Mouse (Mus musculus): ENCODE measurements around the gene Suds3. TPM values are rescaled to one million over a fixed set of nuclear protein-coding genes. Genes with fewer than 3 reads are reported as not detected.

Suds3 gene
- 53.5 and 58.9 TPM in 2 replicates for polyA plus RNA-seq (2015; fragmentation: Nextera tagmentation; extraction: Ambion mirVana)

DNA sequence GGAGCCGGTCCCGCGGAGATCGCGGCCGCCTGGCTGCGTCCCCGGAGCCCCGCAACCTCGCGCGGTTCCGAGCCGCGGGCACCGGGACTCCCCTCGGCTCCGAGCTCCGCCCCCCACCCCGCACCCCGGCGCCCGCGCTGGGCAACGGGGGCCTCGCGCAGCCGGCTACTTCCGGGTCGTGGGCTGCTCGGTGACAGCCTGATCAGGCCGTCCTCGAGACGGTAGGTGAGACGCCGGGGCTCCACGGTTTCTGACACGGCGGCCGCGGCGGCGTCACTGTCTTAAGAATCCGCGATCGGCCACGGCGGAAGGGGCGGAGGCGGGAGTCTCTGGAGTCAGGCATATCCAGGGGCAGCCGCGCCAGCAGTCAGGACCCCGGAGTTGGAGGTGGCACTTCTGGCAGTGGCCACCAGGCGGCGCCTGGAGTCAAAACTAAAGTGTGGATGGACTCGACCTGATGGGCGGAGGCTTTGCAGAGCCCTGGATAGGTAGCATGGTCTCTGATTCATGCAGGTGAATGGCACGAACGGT lies at the start of gene Suds3:
Gene Suds3 (minus strand): TSS at position 278 of the 531 bp plus-strand sequence.
- Histone ChIP-seq H3K4me2 (peak within 1 kb of the TSS; percentile 93), H3K9ac (peak within 1 kb of the TSS; percentile 85), H3K27ac (peak within 1 kb of the TSS; percentile 77), H3K36me3 (peaks cover 25% of the 10 kb centered on the region), H3K4me3 (peak within 1 kb of the TSS; percentile 87), H3K4me1 (replicated peaks) (peaks cover 11% of the 10 kb centered on the region), H3K9me3 (replicated peaks) (no peaks in the 10 kb centered on the region), H3K27me3 (no peaks in the 10 kb centered on the region)
- 1% methylated on average over 59 of the region's 59 CpGs for WGBS
- peak; percentile 63 for ATAC-seq (replicated peaks; ENCODE audit: insufficient number of reproducible peaks, insufficient read depth, low FRiP score, low read depth)

DNA sequence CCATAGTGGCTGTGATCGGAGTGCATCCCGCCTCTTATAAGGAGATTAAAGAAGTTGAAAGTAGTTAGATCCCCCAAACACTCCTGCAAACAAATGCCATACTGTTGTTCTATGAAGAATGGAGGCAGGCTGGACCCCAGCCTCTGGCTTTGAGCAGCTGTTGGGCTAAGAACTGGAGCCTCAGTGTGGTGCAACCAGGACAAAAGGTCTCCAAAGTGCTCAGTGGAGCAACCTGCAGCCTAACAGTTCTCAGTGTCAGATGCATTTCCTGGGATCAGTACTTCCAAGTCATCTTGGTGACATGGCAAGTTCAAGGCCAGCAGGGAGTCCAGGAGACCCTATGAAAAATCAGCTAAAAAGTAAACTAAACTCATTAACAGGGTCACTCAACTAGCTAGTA lies 49.0 kb upstream of the Suds3 start:
- WGBS, result 90% methylated on average over 2 of the region's 2 CpGs

DNA sequence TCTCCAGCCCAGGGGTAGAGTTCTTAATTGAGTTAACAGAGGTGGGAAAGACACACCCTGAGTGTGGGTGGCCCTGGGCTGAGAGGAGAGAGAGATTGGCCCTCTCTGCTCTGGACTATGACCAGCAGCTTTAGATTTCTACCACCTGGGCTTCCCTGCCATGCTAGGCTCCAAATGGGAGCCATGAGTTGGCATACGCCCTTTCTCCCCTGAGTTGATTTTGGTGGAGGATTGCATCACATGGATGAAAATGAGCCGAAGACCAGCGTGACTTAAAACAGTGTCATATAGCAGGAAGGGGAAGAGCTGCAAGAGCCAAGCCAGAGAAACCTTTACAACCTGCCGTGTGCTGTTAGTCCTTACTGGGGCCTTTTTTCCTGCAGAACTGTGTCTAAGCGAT lies 48.6 kb upstream of the Suds3 start:
- peaks cover 7% of the 10 kb centered on the region for H3K4me1 ChIP-seq (replicated peaks)
- H3K27ac ChIP-seq, result no peak overlapping the region
- WGBS, result 78% methylated on average over 5 of the region's 5 CpGs
- no peaks in the 10 kb centered on the region for H3K9me3 ChIP-seq (replicated peaks)
- ATAC-seq (replicated peaks; ENCODE audit: insufficient number of reproducible peaks, insufficient read depth, low FRiP score, low read depth), result no peak
- no peaks in the 10 kb centered on the region; the same call in 1 of the 2 replicates for H3K27me3 ChIP-seq
- no peak overlapping the region for H3K9ac ChIP-seq
- H3K4me3 ChIP-seq, result no peak overlapping the region
- no peaks in the 10 kb centered on the region for H3K36me3 ChIP-seq
- H3K4me2 ChIP-seq, result no peak overlapping the region

More for the DNA sequence above, 49.0 kb upstream of the Suds3 start:
- Histone ChIP-seq H3K9ac (no peak overlapping the region), H3K27me3 (no peaks in the 10 kb centered on the region; the same call in 1 of the 2 replicates), H3K4me2 (no peak overlapping the region), H3K9me3 (replicated peaks) (no peaks in the 10 kb centered on the region), H3K27ac (no peak overlapping the region), H3K4me3 (no peak overlapping the region), H3K4me1 (replicated peaks) (peaks cover 3% of the 10 kb centered on the region), H3K36me3 (no peaks in the 10 kb centered on the region)
- ATAC-seq (replicated peaks; ENCODE audit: insufficient number of reproducible peaks, insufficient read depth, low FRiP score, low read depth), result no peak

GRCm38 (mm10) chr5:117163790-117164189 lies 47.9 kb upstream of the Suds3 start:
- Histone ChIP-seq H3K4me2 (no peak overlapping the region), H3K9me3 (replicated peaks) (no peaks in the 10 kb centered on the region), H3K36me3 (no peaks in the 10 kb centered on the region), H3K4me1 (replicated peaks) (peaks cover 11% of the 10 kb centered on the region), H3K27ac (no peak overlapping the region), H3K9ac (no peak overlapping the region), H3K4me3 (no peak overlapping the region), H3K27me3 (no peaks in the 10 kb centered on the region; the same call in 1 of the 2 replicates)
- WGBS, result 87% methylated on average over 13 of the region's 13 CpGs
- no peak for ATAC-seq (replicated peaks; ENCODE audit: insufficient number of reproducible peaks, insufficient read depth, low FRiP score, low read depth)

DNA sequence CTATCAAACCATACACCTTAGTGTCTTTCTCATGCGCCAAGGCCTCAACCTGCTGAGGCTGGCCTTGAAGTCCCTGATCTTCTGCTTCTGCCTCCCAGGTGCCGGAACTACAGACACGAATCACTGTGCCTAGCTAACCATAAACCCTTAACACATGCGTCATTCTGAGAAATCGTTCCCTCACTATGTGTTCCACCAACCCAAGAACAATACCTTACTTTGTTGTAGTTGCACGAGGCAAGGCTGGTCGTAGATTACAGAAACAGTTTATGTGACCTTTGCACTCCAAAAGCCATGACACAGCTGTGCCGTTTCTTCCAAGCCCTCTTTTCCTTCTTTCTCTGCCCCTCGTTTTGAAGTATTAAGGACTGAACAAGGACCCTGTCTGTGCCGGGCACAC lies 44.6 kb upstream of the Suds3 start:
- Histone ChIP-seq H3K9ac (no peak overlapping the region), H3K36me3 (no peaks in the 10 kb centered on the region), H3K27me3 (no peaks in the 10 kb centered on the region), H3K9me3 (replicated peaks) (no peaks in the 10 kb centered on the region), H3K4me1 (replicated peaks) (peaks cover 11% of the 10 kb centered on the region), H3K27ac (no peak overlapping the region), H3K4me2 (no peak overlapping the region), H3K4me3 (no peak overlapping the region)
- no peak for ATAC-seq (replicated peaks; ENCODE audit: insufficient number of reproducible peaks, insufficient read depth, low FRiP score, low read depth)
- 62% methylated on average over 10 of the region's 10 CpGs for WGBS

- ATAC-seq (replicated peaks; ENCODE audit: insufficient number of reproducible peaks, insufficient read depth, low FRiP score, low read depth), result no peak
- H3K4me1 ChIP-seq (replicated peaks), result peaks cover 11% of the 10 kb centered on the region
- 0 out of 2 replicates have a peak overlapping the region, but pooled peaks have one; percentile 21 for H3K27ac ChIP-seq
- H3K36me3 ChIP-seq, result no peaks in the 10 kb centered on the region
- H3K4me3 ChIP-seq, result no peak overlapping the region
- WGBS, result 43% methylated on average over 6 of the region's 6 CpGs
- H3K9ac ChIP-seq, result no peak overlapping the region
- H3K27me3 ChIP-seq, result no peaks in the 10 kb centered on the region
- no peaks in the 10 kb centered on the region for H3K9me3 ChIP-seq (replicated peaks)
- no peak overlapping the region for H3K4me2 ChIP-seq
Observed at GRCm38 (mm10) chr5:117159805-117160291, 43.9 kb upstream of the Suds3 start.

GRCm38 (mm10) chr5:117159326-117159725 lies 43.4 kb upstream of the Suds3 start:
- Histone ChIP-seq H3K27me3 (no peaks in the 10 kb centered on the region), H3K27ac (0 out of 2 replicates have a peak overlapping the region, but pooled peaks have one; percentile 21), H3K9me3 (replicated peaks) (no peaks in the 10 kb centered on the region), H3K9ac (no peak overlapping the region), H3K4me1 (replicated peaks) (peaks cover 11% of the 10 kb centered on the region), H3K36me3 (no peaks in the 10 kb centered on the region), H3K4me2 (no peak overlapping the region), H3K4me3 (no peak overlapping the region)
- 52% methylated on average over 8 of the region's 8 CpGs for WGBS
- no peak for ATAC-seq (replicated peaks; ENCODE audit: insufficient number of reproducible peaks, insufficient read depth, low FRiP score, low read depth)

- H3K4me1 ChIP-seq (replicated peaks), result peaks cover 14% of the 10 kb centered on the region
- no peak overlapping the region for H3K9ac ChIP-seq
- H3K4me3 ChIP-seq, result no peak overlapping the region
- 0 out of 2 replicates have a peak, but pooled peaks have one; percentile 18 for ATAC-seq (replicated peaks; ENCODE audit: insufficient number of reproducible peaks, insufficient read depth, low FRiP score, low read depth)
- no peaks in the 10 kb centered on the region for H3K27me3 ChIP-seq
- H3K9me3 ChIP-seq (replicated peaks), result no peaks in the 10 kb centered on the region
- no peak overlapping the region for H3K4me2 ChIP-seq
- 71% methylated on average over 7 of the region's 7 CpGs for WGBS
- H3K36me3 ChIP-seq, result no peaks in the 10 kb centered on the region
- H3K27ac ChIP-seq, result no peak overlapping the region
Observed at GRCm38 (mm10) chr5:117158335-117159018, 42.6 kb upstream of the Suds3 start.

- H3K4me3 ChIP-seq, result no peak overlapping the region
- peak overlapping the region; percentile 11; the same call in 1 of the 2 replicates for H3K4me2 ChIP-seq
- H3K27ac ChIP-seq, result peak overlapping the region; percentile 43
- H3K27me3 ChIP-seq, result no peaks in the 10 kb centered on the region
- 0 out of 2 replicates have a peak, but pooled peaks cover 3% of the 10 kb centered on the region for H3K4me1 ChIP-seq (replicated peaks)
- no peaks in the 10 kb centered on the region for H3K36me3 ChIP-seq
- no peak overlapping the region for H3K9ac ChIP-seq
- WGBS, result 63% methylated on average over 15 of the region's 15 CpGs
- ATAC-seq (replicated peaks; ENCODE audit: insufficient number of reproducible peaks, insufficient read depth, low FRiP score, low read depth), result 0 out of 2 replicates have a peak, but pooled peaks have one; percentile 58
- no peaks in the 10 kb centered on the region for H3K9me3 ChIP-seq (replicated peaks)
Observed at GRCm38 (mm10) chr5:117153527-117154091, 37.7 kb upstream of the Suds3 start.

DNA sequence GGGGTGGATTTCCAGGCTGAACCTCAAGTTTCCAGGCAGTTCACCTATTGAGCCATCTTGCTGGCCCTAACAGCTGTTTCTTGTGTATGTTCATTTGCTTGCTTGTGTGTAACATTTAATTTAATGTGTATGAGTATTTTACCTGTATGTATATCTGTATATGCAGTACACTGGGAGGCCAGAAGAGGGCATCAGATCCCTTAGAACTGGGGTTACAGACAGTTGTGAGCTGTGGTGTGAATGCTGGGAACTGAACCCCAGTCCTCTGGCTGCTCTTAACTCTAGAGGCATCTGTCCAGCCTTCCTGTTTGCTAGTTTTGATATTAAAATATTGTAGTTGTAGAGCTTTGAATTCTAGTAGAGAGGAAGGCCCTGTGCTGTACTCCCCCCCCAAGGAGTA lies 37.0 kb upstream of the Suds3 start:
- no peaks in the 10 kb centered on the region for H3K36me3 ChIP-seq
- no peak overlapping the region for H3K4me3 ChIP-seq
- H3K4me1 ChIP-seq (replicated peaks), result 0 out of 2 replicates have a peak, but pooled peaks cover 3% of the 10 kb centered on the region
- H3K27me3 ChIP-seq, result no peaks in the 10 kb centered on the region
- H3K4me2 ChIP-seq, result no peak overlapping the region
- no peak overlapping the region for H3K27ac ChIP-seq
- H3K9me3 ChIP-seq (replicated peaks), result no peaks in the 10 kb centered on the region
- H3K9ac ChIP-seq, result no peak overlapping the region
- no peak for ATAC-seq (replicated peaks; ENCODE audit: insufficient number of reproducible peaks, insufficient read depth, low FRiP score, low read depth)

DNA sequence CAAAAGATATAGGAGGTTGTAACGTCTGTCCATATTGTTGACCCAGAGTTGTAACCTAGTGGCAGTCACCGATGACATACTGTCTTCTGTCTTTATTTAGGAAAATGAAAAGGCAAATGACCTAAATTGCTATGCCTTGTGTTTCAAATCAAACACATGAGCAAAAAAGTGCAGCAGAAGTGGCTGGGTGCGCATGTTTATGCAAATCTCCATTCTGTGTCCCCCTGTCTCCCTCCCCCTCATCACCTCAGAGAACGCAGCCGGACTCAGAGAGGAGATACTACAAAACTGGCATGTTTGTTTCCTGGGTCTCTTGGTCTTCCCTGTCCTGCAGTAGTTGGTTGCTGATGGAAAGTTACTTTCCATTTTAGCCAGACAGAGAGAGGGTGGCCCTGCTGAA lies 34.2 kb upstream of the Suds3 start:
- Histone ChIP-seq H3K4me1 (replicated peaks) (0 out of 2 replicates have a peak, but pooled peaks cover 3% of the 10 kb centered on the region), H3K9ac (no peak overlapping the region), H3K9me3 (replicated peaks) (no peaks in the 10 kb centered on the region), H3K27ac (no peak overlapping the region), H3K4me2 (no peak overlapping the region), H3K27me3 (no peaks in the 10 kb centered on the region), H3K36me3 (no peaks in the 10 kb centered on the region), H3K4me3 (no peak overlapping the region)
- no peak for ATAC-seq (replicated peaks; ENCODE audit: insufficient number of reproducible peaks, insufficient read depth, low FRiP score, low read depth)
- WGBS, result 71% methylated on average over 5 of the region's 5 CpGs
